ENCODE assay signal across 14 mouse cellular contexts in genomic region chr7:92430254-92430653, GRCm38 (mm10).
"Had no signal": no experiment of that assay in that cellular context is flagged by ENCODE, and none has a peak within 500 bp of the region (broad histone marks: within the 10 kb centered on the region; RNA-seq: fewer than 3 reads in every experiment).

No protein-coding gene starts in this region.

- H3K36me3 ChIP-seq: kidney, embryonic 15.5 days; midbrain, embryonic 13.5 days; neural tube, embryonic 15.5 days had no signal

- H3K27me3 ChIP-seq: kidney, embryonic 15.5 days; megakaryocyte, embryonic 14.5 days; midbrain, embryonic 13.5 days; neural tube, embryonic 15.5 days had no signal

- H3K4me1 ChIP-seq: kidney, embryonic 15.5 days; neural tube, embryonic 15.5 days had no signal

- H3K27ac ChIP-seq: kidney, embryonic 15.5 days; midbrain, embryonic 13.5 days; neural tube, embryonic 15.5 days had no signal

- ATAC-seq: intestine, embryonic 16.5 days; lung, postnatal 0 days; midbrain, embryonic 13.5 days had no signal

- DNase-seq: kidney, adult 2 months; kidney, postnatal 14 days; left cerebral cortex, postnatal 4 days; lung, adult 2 months; lung, postnatal 36 days; right cerebral cortex, adult 18-20 months; right cerebral cortex, postnatal 25 days had no signal

- H3K9ac ChIP-seq: kidney, embryonic 15.5 days; midbrain, embryonic 13.5 days; neural tube, embryonic 15.5 days had no signal

- H3K9me3 ChIP-seq: kidney, embryonic 15.5 days; megakaryocyte, embryonic 14.5 days; midbrain, embryonic 13.5 days; neural tube, embryonic 15.5 days had no signal

- H3K4me2 ChIP-seq: kidney, embryonic 15.5 days; midbrain, embryonic 13.5 days; neural tube, embryonic 15.5 days had no signal

- H3K4me3 ChIP-seq: kidney, embryonic 15.5 days; megakaryocyte, embryonic 14.5 days; midbrain, embryonic 13.5 days; myocyte; neural tube, embryonic 15.5 days had no signal
